Mouse (Mus musculus) heart, postnatal 0 days (tissue): ENCODE results near the gene Slc1a4. TPM values are rescaled to one million over a fixed set of nuclear protein-coding genes. Genes with fewer than 3 reads are reported as not detected.

ENCODE experiments used
- ATAC-seq: fragments of 200-750 bp; cut with Nextera tagmentation; 2 replicates; pipeline ENCODE4 v1.8.0; 2017; ENCODE audit warnings: low read depth, moderate number of reproducible peaks, moderate library complexity; ENCODE audit not compliant: insufficient read depth
- DNase-seq: peaks from one replicate; pipeline ENCODE4 v3.0.0-alpha.2; 2016; ENCODE audit warnings: low spot score
- H3K27ac ChIP-seq: fragments of 300-500 bp; sonication (generic); 2 replicates; pipeline ENCODE4 v1.5.1; 2014; ENCODE audit warnings: low read depth, mild to moderate bottlenecking
- H3K27me3 ChIP-seq: fragments of 300-500 bp; sonication (generic); 2 replicates; pipeline ENCODE4 v1.6.1; 2014; ENCODE audit warnings: low read length, mixed read lengths; ENCODE audit not compliant: control insufficient read depth, insufficient read depth
- H3K36me3 ChIP-seq: fragments of 300-500 bp; sonication (generic); replicated peaks from 2 replicates; pipeline ENCODE4 v1.6.1; 2014; ENCODE audit warnings: low read length, mixed read lengths; ENCODE audit not compliant: control insufficient read depth, insufficient read depth
- H3K4me1 ChIP-seq: fragments of 300-500 bp; sonication (generic); 2 replicates; pipeline ENCODE4 v1.6.1; 2014; ENCODE audit warnings: antibody characterized with exemption; ENCODE audit not compliant: control insufficient read depth, insufficient read depth
- H3K4me2 ChIP-seq: fragments of 300-500 bp; sonication (generic); 2 replicates; pipeline ENCODE4 v1.6.1; 2014; ENCODE audit warnings: low read depth, mild to moderate bottlenecking, low read length, moderate library complexity
- H3K4me3 ChIP-seq: fragments of 300-500 bp; sonication (generic); 2 replicates; pipeline ENCODE4 v1.5.1; 2014; ENCODE audit warnings: low read depth, low read length
- H3K9ac ChIP-seq: fragments of 300-500 bp; sonication (generic); replicated peaks from 2 replicates; pipeline ENCODE4 v1.6.1; 2014; ENCODE audit warnings: low read depth, low read length, mixed read lengths
- H3K9me3 ChIP-seq: fragments of 300-500 bp; sonication (generic); replicated peaks from 2 replicates; pipeline ENCODE4 v1.6.1; 2016; ENCODE audit warnings: low read length; ENCODE audit not compliant: control insufficient read depth
- CTCF ChIP-seq: IDR thresholded peaks from 2 replicates; pipeline ENCODE4 v1.5.1; 2016; ENCODE audit warnings: antibody characterized with exemption, control low read depth, low read depth
- EP300 ChIP-seq: IDR thresholded peaks from 2 replicates; pipeline ENCODE4 v1.6.1; 2016; ENCODE audit warnings: antibody characterized with exemption, low read depth
- WGBS: fragments of 180-500 bp; shearing (Covaris S2); extraction: QIAGEN DNeasy Blood & Tissue Kit; methylation state at CpG from one replicate; pipeline ENCODE4 v1.1.7; 2014; 5-methylcytosine and 5-hydroxymethylcytosine counted together
- polyA plus RNA-seq: library from polyadenylated mRNA; unstranded; fragments of >200 nt; fragmentation: Nextera tagmentation; extraction: Ambion mirVana; gene quantifications from 2 replicates; pipeline ENCODE4 v1.2.1, GENCODE M21; 2015
- total RNA-seq: library from RNA; depleted of rRNA; stranded (reverse); fragments of >200 nt; gene quantifications from 2 replicates; pipeline ENCODE4 v1.2.3, GENCODE M21; 2014; ENCODE audit warnings: low replicate concordance; rRNA removed

Gene Slc1a4
- 6.4 and 11.0 TPM in 2 replicates for total RNA-seq
- polyA plus RNA-seq, result 2.4 and 2.7 TPM in 2 replicates

GRCm38 (mm10) chr11:20332561-20333514 lies at the start of gene Slc1a4:
Gene Slc1a4, minus strand, starts transcription at chr11:20332713.
- Histone ChIP-seq H3K4me3 (peak within 1 kb of the TSS; percentile 60), H3K36me3 (no peaks in the 10 kb centered on the region), H3K27ac (peak within 1 kb of the TSS; percentile 90), H3K9me3 (no peaks in the 10 kb centered on the region), H3K4me1 (0 out of 2 replicates have a peak, but pooled peaks cover 3% of the 10 kb centered on the region), H3K27me3 (0 out of 2 replicates have a peak, but pooled peaks cover 3% of the 10 kb centered on the region), H3K4me2 (peak within 1 kb of the TSS; percentile 92), H3K9ac (peak within 1 kb of the TSS; percentile 52)
- ATAC-seq (peak; percentile 97), DNase-seq (peak; percentile 99)
- under 1% methylated on average over 47 of the region's 48 CpGs for WGBS
- TF ChIP-seq CTCF (peak; percentile 74), EP300 (peak; percentile 73)

GRCm38 (mm10) chr11:20380106-20380505 lies 47.6 kb upstream of the Slc1a4 start:
- Histone ChIP-seq H3K9me3 (no peaks in the 10 kb centered on the region), H3K36me3 (no peaks in the 10 kb centered on the region), H3K9ac (no peak overlapping the region), H3K4me2 (no peak overlapping the region), H3K4me3 (no peak overlapping the region), H3K4me1 (no peaks in the 10 kb centered on the region), H3K27ac (no peak overlapping the region), H3K27me3 (no peaks in the 10 kb centered on the region)
- no peak for DNase-seq
- TF ChIP-seq CTCF (no peak), EP300 (no peak)
- WGBS, result 64% methylated on average over 4 of the region's 4 CpGs
- no peak for ATAC-seq

- Histone ChIP-seq H3K27me3 (no peaks in the 10 kb centered on the region), H3K9me3 (no peaks in the 10 kb centered on the region), H3K4me2 (no peak overlapping the region), H3K9ac (no peak overlapping the region), H3K27ac (no peak overlapping the region), H3K36me3 (no peaks in the 10 kb centered on the region), H3K4me3 (no peak overlapping the region), H3K4me1 (no peaks in the 10 kb centered on the region)
- ATAC-seq, result no peak
- DNase-seq, result no peak
- WGBS, result 75% methylated on average over 7 of the region's 7 CpGs
- TF ChIP-seq CTCF (no peak), EP300 (no peak)
Observed at GRCm38 (mm10) chr11:20376642-20377041, 44.1 kb upstream of the Slc1a4 start.

- Histone ChIP-seq H3K27ac (no peak overlapping the region), H3K9me3 (no peaks in the 10 kb centered on the region), H3K27me3 (no peaks in the 10 kb centered on the region), H3K4me2 (no peak overlapping the region), H3K4me1 (no peaks in the 10 kb centered on the region), H3K4me3 (no peak overlapping the region), H3K36me3 (no peaks in the 10 kb centered on the region), H3K9ac (no peak overlapping the region)
- DNase-seq (no peak), ATAC-seq (no peak)
- TF ChIP-seq CTCF (no peak), EP300 (no peak)
- WGBS, result 56% methylated on average over 8 of the region's 8 CpGs
Observed at GRCm38 (mm10) chr11:20372616-20373211, 40.2 kb upstream of the Slc1a4 start.

GRCm38 (mm10) chr11:20370486-20370885 lies 38.0 kb upstream of the Slc1a4 start:
- DNase-seq (no peak), ATAC-seq (no peak)
- Histone ChIP-seq H3K4me3 (no peak overlapping the region), H3K9ac (no peak overlapping the region), H3K36me3 (no peaks in the 10 kb centered on the region), H3K4me1 (no peaks in the 10 kb centered on the region), H3K27me3 (no peaks in the 10 kb centered on the region), H3K27ac (no peak overlapping the region), H3K9me3 (no peaks in the 10 kb centered on the region), H3K4me2 (no peak overlapping the region)
- WGBS, result 81% methylated on average over 2 of the region's 2 CpGs
- no peak for TF ChIP-seq EP300
- no peak for TF ChIP-seq CTCF
